Mouse (Mus musculus) ovary, adult 10 weeks (tissue): Measurements from ENCODE around the gene Raph1. TPM values are rescaled to one million over a fixed set of nuclear protein-coding genes. Genes with fewer than 3 reads are reported as not detected.

Source experiments
- polyA plus RNA-seq: library from polyadenylated mRNA; stranded (reverse); fragments of 350-450 nt; fragmentation: Illumina TruSeq; extraction: RNeasy Lipid Tissue Mini Kit (QIAGEN cat#74804); gene quantifications from one replicate; pipeline ENCODE4 v1.2.3, GENCODE M21; 2014

Raph1 gene
- polyA plus RNA-seq: 29.9 TPM

GRCm38 (mm10) chr1:60566631-60567311, at the start of gene Raph1:
Raph1 (minus strand) TSS chr1:60567104.

Other genes with a start within 250 kb of the Raph1 start
- 59.2 TPM for gene Cyp20a1, start 223.8 kb downstream of the Raph1 start, polyA plus RNA-seq
- gene Abi2, start 157.5 kb downstream of the Raph1 start, polyA plus RNA-seq: 71.1 TPM
- gene Cd28, start 149.7 kb upstream of the Raph1 start, polyA plus RNA-seq: 1.9 TPM